Mouse (Mus musculus): ENCODE data around the gene Osbpl8. TPM values are rescaled to one million over a fixed set of nuclear protein-coding genes. Genes with fewer than 3 reads are reported as not detected.

Osbpl8 gene
- polyA plus RNA-seq (2012; rRNA removed; ENCODE audit: low replicate concordance) = 0.23 and 0.48 TPM in 2 replicates

DNA sequence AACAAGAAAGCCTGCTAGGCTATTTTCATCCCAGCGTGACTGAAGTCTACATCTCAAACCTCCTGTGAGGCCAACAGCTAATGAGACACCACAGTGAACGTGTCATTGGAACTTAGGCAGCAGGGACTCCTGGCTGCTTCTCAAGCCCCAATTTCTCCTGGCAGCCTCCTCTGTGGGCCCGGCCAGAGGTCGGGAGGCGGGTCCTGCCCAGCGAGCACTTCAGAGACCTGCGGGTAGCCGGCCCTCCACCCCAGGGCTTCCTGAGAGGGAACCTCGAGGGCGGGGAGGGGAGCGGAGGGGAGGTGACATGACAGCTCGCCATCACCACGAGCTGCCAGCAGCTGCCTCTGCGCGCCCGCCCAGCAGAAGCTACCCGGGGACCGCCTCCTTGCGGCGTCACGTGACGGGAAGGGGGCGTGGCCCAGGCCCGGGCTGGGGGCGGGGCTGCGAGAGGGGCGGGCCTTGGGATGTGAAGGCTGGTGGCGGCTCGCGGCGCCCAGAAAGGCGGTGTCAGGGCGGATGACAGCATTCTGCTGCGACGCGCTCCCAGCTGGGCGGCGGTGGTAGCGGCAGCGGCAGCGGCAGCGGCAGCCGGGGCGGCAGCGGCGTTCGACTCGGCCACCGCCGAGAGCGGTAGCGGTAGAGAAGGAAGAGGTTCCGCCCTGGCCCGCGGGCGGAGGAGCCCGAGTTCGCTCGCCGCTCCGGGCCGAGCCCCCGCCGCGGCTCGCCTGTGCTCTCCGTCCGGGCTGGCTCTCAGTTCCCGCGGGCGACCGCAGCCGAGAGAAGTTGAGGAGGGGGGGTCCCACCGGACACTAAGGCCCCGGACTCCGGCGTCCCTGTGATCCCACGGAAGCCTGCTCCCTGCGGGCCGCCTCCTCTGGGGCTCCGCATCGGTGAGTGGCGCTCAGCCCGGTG, at the start of gene Osbpl8:
Gene Osbpl8 (plus strand): TSS at position 449 of the 915 bp plus-strand sequence.

DNA sequence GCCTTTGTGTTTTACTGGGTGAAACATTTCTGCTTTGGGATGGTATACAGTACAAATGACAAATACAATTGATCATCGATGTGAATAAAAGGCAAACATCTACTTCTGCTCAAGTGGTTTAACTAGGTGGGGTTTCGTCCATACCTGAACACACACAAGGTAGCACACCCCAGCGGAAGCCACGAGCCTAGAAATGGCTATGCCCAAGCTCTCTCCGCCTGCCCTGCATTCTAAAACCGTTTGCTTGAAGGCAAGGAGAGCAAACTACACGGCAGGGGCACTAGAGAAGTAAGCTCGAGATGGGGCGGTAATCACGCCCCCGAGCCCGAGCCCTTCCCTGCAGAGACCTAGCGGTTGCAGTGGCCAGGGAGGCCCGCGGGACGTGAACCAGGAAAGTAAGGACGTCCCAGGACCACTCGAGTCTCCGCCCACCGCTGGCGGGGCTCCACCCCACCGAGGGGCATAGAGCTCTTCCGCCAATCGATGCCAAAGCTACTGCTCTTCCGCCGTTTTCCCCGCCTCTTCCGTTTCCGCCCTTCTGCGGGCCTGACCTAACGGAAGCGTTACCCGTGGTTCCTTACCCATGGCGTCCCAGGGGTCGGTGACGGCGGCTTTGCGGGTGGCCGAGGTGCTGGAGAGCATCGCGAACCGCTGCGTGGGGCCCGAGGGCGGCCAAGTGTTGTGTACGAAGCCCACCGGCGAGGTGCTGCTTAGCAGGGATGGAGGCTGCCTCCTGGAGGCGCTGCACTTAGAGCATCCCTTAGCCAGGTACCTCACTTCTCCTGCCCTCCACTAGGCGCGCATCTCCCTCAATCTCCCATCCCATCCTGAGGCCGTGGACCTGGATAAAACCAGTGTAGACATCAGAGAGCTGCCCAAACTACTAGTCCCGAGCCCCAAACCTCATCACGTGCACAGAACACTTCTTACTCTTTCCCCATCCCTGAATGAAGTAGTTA, 133.9 kb downstream of the Osbpl8 start, which contains the start of gene Bbs10:
Gene Bbs10 (plus strand): TSS at position 540 of the 959 bp plus-strand sequence.

Other genes starting within 250 kb of the Osbpl8 start
- gene Csrp2, start 245.0 kb upstream of the Osbpl8 start, polyA plus RNA-seq (2012; rRNA removed; ENCODE audit: low replicate concordance) = 23.0 and 43.6 TPM in 2 replicates
- gene Zdhhc17, start 154.6 kb upstream of the Osbpl8 start, polyA plus RNA-seq (2012; rRNA removed; ENCODE audit: low replicate concordance) = 2.4 and 2.8 TPM in 2 replicates
- gene Bbs10, start 133.9 kb downstream of the Osbpl8 start, polyA plus RNA-seq (2012; rRNA removed; ENCODE audit: low replicate concordance) = 0.05 and 0.21 TPM in 2 replicates

All from duodenum, adult 2 months (tissue).